Mouse (Mus musculus) MEL (cell line): ENCODE measurements around the gene Dnajc25. TPM values are rescaled to one million over a fixed set of nuclear protein-coding genes. Genes with fewer than 3 reads are reported as not detected.

Experiments used
- DNase-seq: peaks from one replicate; pipeline ENCODE4 v3.0.0; 2011; ENCODE audit warnings: low read depth, low spot score
- H3K27ac ChIP-seq: 2 replicates; pipeline ENCODE4 v1.5.1; 2012; ENCODE audit warnings: low read depth, mild to moderate bottlenecking, control low read depth, low read length, moderate library complexity; ENCODE audit not compliant: control insufficient read depth
- H3K27me3 ChIP-seq, 2 experiments: fragments of 150-350 bp in 1 of 2; sonication (generic) in 1 of 2; 2 replicates each; pipeline ENCODE4 v1.6.1; 2012; ENCODE audit warnings: low read length in 2 of 2, mild to moderate bottlenecking in 2 of 2, improper control_type of control experiment in 1 of 2, moderate library complexity in 1 of 2; ENCODE audit not compliant: insufficient read depth in 2 of 2, control insufficient read depth in 1 of 2
- H3K36me3 ChIP-seq, 2 experiments: 2 replicates each; pipeline ENCODE4 v1.6.1; 2012 to 2014; ENCODE audit warnings: low read length in 2 of 2, improper control_type of control experiment in 1 of 2, inconsistent platforms in 1 of 2, mild to moderate bottlenecking in 1 of 2; ENCODE audit not compliant: insufficient read depth in 2 of 2, control insufficient read depth in 1 of 2
- H3K4me1 ChIP-seq, 2 experiments: fragments of 150-350 bp in 1 of 2; sonication (generic) in 1 of 2; 2 replicates each; pipeline ENCODE4 v1.6.1; 2012; ENCODE audit warnings: low read length in 2 of 2, improper control_type of control experiment in 1 of 2, mild to moderate bottlenecking in 1 of 2; ENCODE audit not compliant: insufficient read depth in 2 of 2, control insufficient read depth in 1 of 2
- H3K4me3 ChIP-seq, 2 experiments: fragments of 150-350 bp in 1 of 2; sonication (generic) in 1 of 2; 2 replicates each; pipeline ENCODE4 v1.5.1; 2012; ENCODE audit warnings: low read depth in 2 of 2, low read length in 2 of 2, mild to moderate bottlenecking in 2 of 2, moderate library complexity in 2 of 2, control low read depth in 1 of 2, improper control_type of control experiment in 1 of 2; ENCODE audit not compliant: control insufficient read depth in 1 of 2, insufficient read depth in 1 of 2
- H3K79me2 ChIP-seq: 2 replicates; pipeline ENCODE4 v1.6.1; 2012; ENCODE audit warnings: mild to moderate bottlenecking, low read length, moderate library complexity; ENCODE audit not compliant: control insufficient read depth, poor library complexity, insufficient read depth
- H3K9ac ChIP-seq: 2 replicates; pipeline ENCODE4 v1.6.1; 2012; ENCODE audit warnings: low read depth, mild to moderate bottlenecking, control low read depth, low read length, moderate library complexity; ENCODE audit not compliant: control insufficient read depth, poor library complexity, severe bottlenecking
- H3K9me3 ChIP-seq: fragments of 150-350 bp; sonication (generic); replicated peaks from 2 replicates; pipeline ENCODE4 v1.6.1; 2012; ENCODE audit warnings: mild to moderate bottlenecking, low read length, improper control_type of control experiment, moderate library complexity; ENCODE audit not compliant: insufficient read depth
- CHD1 ChIP-seq: IDR thresholded peaks from 2 replicates; pipeline ENCODE4 v1.6.1; 2012; ENCODE audit warnings: low read depth, mild to moderate bottlenecking, inconsistent platforms, low read length, improper control_type of control experiment
- ELF1 ChIP-seq: IDR thresholded peaks from 2 replicates; pipeline ENCODE4 v1.6.1; 2014; ENCODE audit warnings: low read depth, mild to moderate bottlenecking, inconsistent platforms, low read length, improper control_type of control experiment, moderate library complexity
- ETS1 ChIP-seq: IDR thresholded peaks from 2 replicates; pipeline ENCODE4 v1.6.1; 2012; ENCODE audit warnings: low read depth, mild to moderate bottlenecking, inconsistent platforms, low read length, improper control_type of control experiment, moderate library complexity
- GATA1 ChIP-seq: IDR thresholded peaks from 2 replicates; pipeline ENCODE4 v1.6.1; 2011; ENCODE audit warnings: low read depth, low read length, improper control_type of control experiment
- HCFC1 ChIP-seq: IDR thresholded peaks from 2 replicates; pipeline ENCODE4 v1.6.1; 2012; ENCODE audit warnings: low read depth, mild to moderate bottlenecking, inconsistent platforms, low read length, improper control_type of control experiment, moderate library complexity
- JUND ChIP-seq: IDR thresholded peaks from 2 replicates; pipeline ENCODE4 v1.6.1; 2011; ENCODE audit warnings: low read depth, mild to moderate bottlenecking, improper control_type of control experiment, low read length
- MAX ChIP-seq: IDR thresholded peaks from 2 replicates; pipeline ENCODE4 v1.6.1; 2011; ENCODE audit warnings: low read length, improper control_type of control experiment
- MEF2A ChIP-seq: IDR thresholded peaks from 2 replicates; pipeline ENCODE4 v1.6.1; 2014; ENCODE audit warnings: low read depth, mild to moderate bottlenecking, inconsistent platforms, low read length, improper control_type of control experiment; ENCODE audit not compliant: poor library complexity, insufficient replicate concordance, severe bottlenecking; ENCODE audit errors: extremely low read depth
- MXI1 ChIP-seq: IDR thresholded peaks from 2 replicates; pipeline ENCODE4 v1.6.1; 2011; ENCODE audit warnings: mild to moderate bottlenecking, low read depth, low read length, improper control_type of control experiment
- NELFE ChIP-seq: IDR thresholded peaks from 2 replicates; pipeline ENCODE4 v1.6.1; 2011; ENCODE audit warnings: low read depth, low read length, improper control_type of control experiment
- NRF1 ChIP-seq: IDR thresholded peaks from 2 replicates; pipeline ENCODE4 v1.6.1; 2014; ENCODE audit warnings: low read depth, mild to moderate bottlenecking, inconsistent platforms, low read length, improper control_type of control experiment, moderate library complexity; ENCODE audit not compliant: poor library complexity, insufficient read depth, severe bottlenecking
- POLR2A ChIP-seq, 2 experiments: IDR thresholded peaks; 2 replicates each; pipeline ENCODE4 v1.6.1; 2011 to 2012; ENCODE audit warnings: low read length in 2 of 2, mild to moderate bottlenecking in 2 of 2, control low read depth in 1 of 2, improper control_type of control experiment in 1 of 2, low read depth in 1 of 2, moderate library complexity in 1 of 2; ENCODE audit not compliant: control insufficient read depth in 1 of 2, insufficient read depth in 1 of 2, poor library complexity in 1 of 2
- POLR2AphosphoS5 ChIP-seq: IDR thresholded peaks from 2 replicates; pipeline ENCODE4 v1.6.1; 2012; ENCODE audit warnings: low read depth, borderline replicate concordance, mild to moderate bottlenecking, inconsistent platforms, low read length, moderate library complexity, mixed read lengths
- SIN3A ChIP-seq: IDR thresholded peaks from 2 replicates; pipeline ENCODE4 v1.6.1; 2012; ENCODE audit warnings: low read length, improper control_type of control experiment, inconsistent platforms
- TCF12 ChIP-seq: IDR thresholded peaks from 2 replicates; pipeline ENCODE4 v1.6.1; 2014; ENCODE audit warnings: low read depth, mild to moderate bottlenecking, inconsistent platforms, low read length, improper control_type of control experiment, moderate library complexity
- UBTF ChIP-seq: IDR thresholded peaks from 2 replicates; pipeline ENCODE4 v1.6.1; 2012; ENCODE audit warnings: low read depth, mild to moderate bottlenecking, inconsistent platforms, low read length, improper control_type of control experiment, moderate library complexity, borderline replicate concordance; ENCODE audit not compliant: insufficient read depth
- USF2 ChIP-seq, 2 experiments: IDR thresholded peaks; 2 replicates each; pipeline ENCODE4 v1.6.1; 2011 to 2012; ENCODE audit warnings: improper control_type of control experiment in 2 of 2, low read length in 2 of 2, borderline replicate concordance in 1 of 2, inconsistent platforms in 1 of 2, low read depth in 1 of 2, mild to moderate bottlenecking in 1 of 2; ENCODE audit not compliant: insufficient read depth in 1 of 2
- ZMIZ1 ChIP-seq: IDR thresholded peaks from 2 replicates; pipeline ENCODE4 v1.6.1; 2012; ENCODE audit warnings: low read depth, mild to moderate bottlenecking, inconsistent platforms, low read length, improper control_type of control experiment, moderate library complexity
- ZNF384 ChIP-seq: IDR thresholded peaks from 2 replicates; pipeline ENCODE4 v1.6.1; 2012; ENCODE audit warnings: low read depth, mild to moderate bottlenecking, inconsistent platforms, low read length, improper control_type of control experiment
- polyA plus RNA-seq, 2 experiments: library from polyadenylated mRNA; stranded (reverse) in 1 of 2; unstranded in 1 of 2; fragments of >175 nt in 1 of 2; fragments of >200 nt in 1 of 2; gene quantifications; 2 replicates each; pipeline versions ENCODE4 v1.2.1 to v1.2.4; 2012; ENCODE audit warnings: low replicate concordance in 2 of 2, low read depth in 1 of 2; ENCODE audit not compliant: insufficient read length in 2 of 2, insufficient read depth in 1 of 2, missing spikeins in 1 of 2
- total RNA-seq: library from RNA; depleted of rRNA; stranded (reverse); fragments of 300-350 nt; gene quantifications from 2 replicates; pipeline ENCODE4 v1.2.3, GENCODE M21; 2012

Gene Dnajc25
- total and polyA plus RNA-seq, 3 experiments, result 6.6 to 11.8 TPM; not detected in 1

DNA sequence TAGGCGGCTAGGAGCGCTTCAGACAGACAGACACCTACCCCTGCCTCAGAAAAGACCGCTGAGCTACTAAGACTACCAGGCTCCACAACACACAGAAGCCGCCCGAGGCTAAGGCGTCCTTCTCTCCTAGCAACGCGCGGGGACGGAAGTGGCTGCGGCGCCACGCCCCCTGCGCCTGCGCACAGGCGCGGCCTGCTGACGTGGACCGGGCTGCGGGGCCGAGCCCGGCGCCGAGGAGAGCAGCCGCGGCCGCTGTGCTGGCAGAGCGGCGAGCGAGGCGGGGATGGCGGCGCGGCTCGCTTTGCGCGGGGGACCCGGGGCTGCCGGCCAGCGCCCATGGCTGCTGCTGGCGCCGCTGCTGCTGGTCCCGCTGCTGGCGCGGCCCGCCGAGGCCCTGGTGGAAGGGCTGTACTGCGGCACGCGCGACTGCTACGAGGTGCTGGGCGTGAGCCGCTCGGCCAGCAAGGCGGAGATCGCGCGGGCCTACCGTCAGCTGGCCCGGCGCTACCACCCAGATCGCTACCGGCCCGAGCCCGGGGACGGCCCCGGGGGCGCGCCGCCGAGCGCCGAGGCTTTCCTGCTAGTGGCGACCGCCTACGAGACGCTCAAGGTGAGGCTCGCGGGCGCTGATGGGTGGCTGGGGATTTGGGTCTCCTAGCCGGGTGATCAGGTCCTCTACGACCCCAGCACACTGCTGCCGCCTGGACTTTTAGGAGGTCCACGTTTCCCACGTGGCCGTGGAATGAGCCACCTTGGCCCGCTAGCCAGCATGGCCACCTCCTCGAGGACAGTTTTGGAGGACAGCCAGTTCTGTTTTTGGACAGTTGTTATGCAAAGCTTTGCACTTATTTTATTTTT lies 8.3 kb downstream of the Dnajc25 start, which contains the start of gene Gm20503:
Gm20503 (plus strand) TSS at position 263 of the 858 bp plus-strand sequence.
- no peak for TF ChIP-seq ZNF384
- TF ChIP-seq ELF1, result peak; percentile 91
- no peak for TF ChIP-seq JUND
- no peak for TF ChIP-seq MEF2A
- TF ChIP-seq USF2 (IDR thresholded peaks at IDR 0.05; ENCODE audit: borderline replicate concordance in 1 of 2, insufficient read depth in 1 of 2, low read depth in 1 of 2, low read length in 2 of 2), result no peak
- TF ChIP-seq HCFC1, result peak; percentile 81
- TF ChIP-seq NELFE, result peak; percentile 81
- TF ChIP-seq MAX, result 0 out of 2 replicates have a peak, but pooled peaks have one; percentile 31
- peak; percentile 82 to 98 for TF ChIP-seq POLR2A (IDR thresholded peaks at IDR 0.05; ENCODE audit: control insufficient read depth in 1 of 2, insufficient read depth in 1 of 2, low read depth in 1 of 2, low read length in 2 of 2, poor library complexity in 1 of 2)
- TF ChIP-seq ZMIZ1, result peak; percentile 82; the same call in 1 of the 2 replicates
- peak; percentile 98 for TF ChIP-seq SIN3A
- TF ChIP-seq TCF12, result peak; percentile 46
- no peak for TF ChIP-seq ETS1
- TF ChIP-seq NRF1, result peak; percentile 84
- 0 out of 2 replicates have a peak, but pooled peaks have one; percentile 83 for TF ChIP-seq UBTF
- peak; percentile 90 for TF ChIP-seq MXI1
- no peak for TF ChIP-seq GATA1
- no peak for TF ChIP-seq POLR2AphosphoS5
- TF ChIP-seq CHD1, result 0 out of 2 replicates have a peak, but pooled peaks have one; percentile 58
- Histone ChIP-seq H3K27ac (0 out of 2 replicates have a peak within 1 kb of the TSS, but pooled peaks have one; percentile 24), H3K9me3 (no peaks in the 10 kb centered on the region), H3K36me3 (peaks cover 0 to 30% of the 10 kb centered on the region in 2 experiments; a peak in 2 of 4 replicates), H3K9ac (peak within 1 kb of the TSS; percentile 90), H3K4me3 (peak within 1 kb of the TSS; percentile 76 to 81), H3K4me1 (peaks cover 10 to 28% of the 10 kb centered on the region in 2 experiments), H3K79me2 (peaks cover 41% of the 10 kb centered on the region), H3K27me3 (no peaks in the 10 kb centered on the region)
- peak; percentile 91 for DNase-seq
